ENCODE assay signal across 9 mouse cellular contexts in genomic region chr7:44246984-44247470, GRCm38 (mm10). TPM values are rescaled to one million over a fixed set of nuclear protein-coding genes. Genes with fewer than 3 reads are reported as not detected.
DNase-seq lines count a peak whose midpoint lies in the region; ATAC-seq and TF ChIP-seq lines count a peak whose summit lies in the region.
"Had no signal": no experiment of that assay in that cellular context is flagged by ENCODE, and none has a peak within 500 bp of the region (broad histone marks: within the 10 kb centered on the region; RNA-seq: fewer than 3 reads in every experiment).

No protein-coding gene starts in this region.

- peak overlapping the region; percentile 39; the same call in 1 of the 2 replicates for H3K27ac ChIP-seq in embryonic fibroblast, embryonic 13.5 days (ENCODE audit: insufficient read depth, low read length)
- H3K27ac ChIP-seq in hindbrain, embryonic 16.5 days (ENCODE audit: low read depth, low read length): peak overlapping the region; percentile 95
- peak overlapping the region; percentile 95 for H3K27ac ChIP-seq in lung, embryonic 14.5 days (ENCODE audit: low read depth)

- TF ChIP-seq CTCF in embryonic fibroblast, embryonic 13.5 days (IDR thresholded peaks at IDR 0.05; ENCODE audit: borderline replicate concordance, insufficient read depth, low read length): no peak
- TF ChIP-seq CTCF in lung, embryonic 14.5 days (IDR thresholded peaks at IDR 0.05; ENCODE audit: low read depth): no peak

- no peaks in the 10 kb centered on the region for H3K4me1 ChIP-seq in embryonic fibroblast, embryonic 13.5 days (ENCODE audit: control insufficient read depth, insufficient read depth, low read length)
- peaks cover 21% of the 10 kb centered on the region for H3K4me1 ChIP-seq in hindbrain, embryonic 16.5 days (ENCODE audit: control insufficient read depth, insufficient read depth, low read depth, low read length)
- peaks cover 6% of the 10 kb centered on the region; the same call in 1 of the 2 replicates for H3K4me1 ChIP-seq in lung, embryonic 14.5 days (ENCODE audit: insufficient read depth)

- H3K36me3 ChIP-seq in hindbrain, embryonic 16.5 days (ENCODE audit: control insufficient read depth, insufficient read depth, low read length): peaks cover 18% of the 10 kb centered on the region
- H3K36me3 ChIP-seq in lung, embryonic 14.5 days (ENCODE audit: insufficient read depth): peaks cover 34% of the 10 kb centered on the region

- peak; percentile 44 for ATAC-seq in activated CD4-positive, CD25-positive, alpha-beta regulatory T cell, adult 4 months
- peak; percentile 37 for ATAC-seq in hindbrain, embryonic 16.5 days
- peak; percentile 22 for ATAC-seq in lung, embryonic 14.5 days (ENCODE audit: insufficient read depth)

- under 1% methylated on average over 23 of the region's 23 CpGs for WGBS in hindbrain, embryonic 16.5 days
- WGBS in lung, embryonic 14.5 days: under 1% methylated on average over 23 of the region's 23 CpGs

- peak; percentile 35 for DNase-seq in right cerebral cortex, adult 18-20 months
- no peak for DNase-seq in right cerebral cortex, postnatal 4 days
- peak; percentile 74 for DNase-seq in lung, embryonic 14.5 days
- peak; percentile 85 for DNase-seq in retina, postnatal 1 day
- DNase-seq in gastrocnemius, postnatal 25 days: no peak

- peak overlapping the region; percentile 89 for H3K4me3 ChIP-seq in embryonic fibroblast, embryonic 13.5 days (ENCODE audit: insufficient read depth, low read length)
- H3K4me3 ChIP-seq in hindbrain, embryonic 16.5 days (ENCODE audit: low read length): peak overlapping the region; percentile 84
- H3K4me3 ChIP-seq in lung, embryonic 14.5 days (ENCODE audit: low read depth, low read length): peak overlapping the region; percentile 95

- no peaks in the 10 kb centered on the region for H3K27me3 ChIP-seq in hindbrain, embryonic 16.5 days (replicated peaks; ENCODE audit: control insufficient read depth, insufficient read depth, low read length)
- H3K27me3 ChIP-seq in lung, embryonic 14.5 days (ENCODE audit: insufficient read depth, low read length): no peaks in the 10 kb centered on the region

- peak overlapping the region; percentile 86 for H3K4me2 ChIP-seq in hindbrain, embryonic 16.5 days (ENCODE audit: low read length)
- H3K4me2 ChIP-seq in lung, embryonic 14.5 days: peak overlapping the region; percentile 71

- H3K9me3 ChIP-seq in hindbrain, embryonic 16.5 days (ENCODE audit: control insufficient read depth, low read length): no peaks in the 10 kb centered on the region
- no peaks in the 10 kb centered on the region for H3K9me3 ChIP-seq in lung, embryonic 14.5 days (ENCODE audit: low read depth, low read length)

- TF ChIP-seq POLR2A in embryonic fibroblast, embryonic 13.5 days (IDR thresholded peaks at IDR 0.05; ENCODE audit: low read depth, low read length): no peak

- H3K9ac ChIP-seq in hindbrain, embryonic 16.5 days (ENCODE audit: low read depth, low read length): peak overlapping the region; percentile 92
- peak overlapping the region; percentile 93 for H3K9ac ChIP-seq in lung, embryonic 14.5 days

RNA-seq across cellular contexts. Expression of gene 2410002F23Rik, which starts 0.5 kb away (rescaled TPM):
- 10 to 100 TPM; 74.0 to 88.7 TPM for polyA plus RNA-seq in activated CD4-positive, CD25-positive, alpha-beta regulatory T cell, adult 4 months (2017; shearing (Covaris generic))
- 71.4 and 78.0 TPM in 2 replicates for polyA plus RNA-seq in embryonic fibroblast, embryonic 13.5 days (2011; ENCODE audit: insufficient read length, low read depth, missing spikeins)
- polyA plus RNA-seq in hindbrain, embryonic 16.5 days (2015; fragmentation: Nextera tagmentation; extraction: Ambion mirVana): 216 and 218 TPM in 2 replicates
- 142 and 146 TPM in 2 replicates for polyA plus RNA-seq in lung, embryonic 14.5 days (2014; fragmentation: Nextera tagmentation; extraction: Ambion mirVana)
- total RNA-seq in gastrocnemius, postnatal 25 days (2021): 1 to 10 TPM; 6.1 to 8.0 TPM

RNA-seq across cellular contexts. Expression of gene 1700028J19Rik, which starts 0.5 kb away (rescaled TPM):
- polyA plus RNA-seq in activated CD4-positive, CD25-positive, alpha-beta regulatory T cell, adult 4 months (2017; shearing (Covaris generic)): 1 to 10 TPM; 1.0 to 1.7 TPM
- 0.75 and 1.1 TPM in 2 replicates for polyA plus RNA-seq in embryonic fibroblast, embryonic 13.5 days (2011; ENCODE audit: insufficient read length, low read depth, missing spikeins)
- 0.67 and 1.7 TPM in 2 replicates for polyA plus RNA-seq in hindbrain, embryonic 16.5 days (2015; fragmentation: Nextera tagmentation; extraction: Ambion mirVana)
- polyA plus RNA-seq in lung, embryonic 14.5 days (2014; fragmentation: Nextera tagmentation; extraction: Ambion mirVana): 0.96 and 1.5 TPM in 2 replicates
- total RNA-seq in gastrocnemius, postnatal 25 days (2021): under 1 TPM; 0.36 to 0.43 TPM

RNA-seq across cellular contexts. Expression of gene Acp4, which starts 10.2 kb away (rescaled TPM):
- polyA plus RNA-seq in activated CD4-positive, CD25-positive, alpha-beta regulatory T cell, adult 4 months (2017; shearing (Covaris generic)): not detected
- polyA plus RNA-seq in embryonic fibroblast, embryonic 13.5 days (2011; ENCODE audit: insufficient read length, low read depth, missing spikeins): not detected in 2 replicates
- 0.12 TPM in 1 of 2 replicates, not detected in the other for polyA plus RNA-seq in hindbrain, embryonic 16.5 days (2015; fragmentation: Nextera tagmentation; extraction: Ambion mirVana)
- 0.11 TPM in 1 of 2 replicates, not detected in the other for polyA plus RNA-seq in lung, embryonic 14.5 days (2014; fragmentation: Nextera tagmentation; extraction: Ambion mirVana)
- not detected for total RNA-seq in gastrocnemius, postnatal 25 days (2021)
- total RNA-seq: layer of hippocampus, postnatal 14 days had no signal

RNA-seq across cellular contexts. Expression of gene Gm36864, which starts 11.1 kb away (rescaled TPM):
- not detected for polyA plus RNA-seq in activated CD4-positive, CD25-positive, alpha-beta regulatory T cell, adult 4 months (2017; shearing (Covaris generic))
- polyA plus RNA-seq in embryonic fibroblast, embryonic 13.5 days (2011; ENCODE audit: insufficient read length, low read depth, missing spikeins): not detected in 2 replicates
- polyA plus RNA-seq in hindbrain, embryonic 16.5 days (2015; fragmentation: Nextera tagmentation; extraction: Ambion mirVana): 0.15 TPM in 1 of 2 replicates, not detected in the other
- polyA plus RNA-seq in lung, embryonic 14.5 days (2014; fragmentation: Nextera tagmentation; extraction: Ambion mirVana): not detected in 2 replicates
- not detected for total RNA-seq in gastrocnemius, postnatal 25 days (2021)
- total RNA-seq: layer of hippocampus, postnatal 14 days had no signal

RNA-seq across cellular contexts. Expression of gene Gm15517, which starts 14.2 kb away (rescaled TPM):
- not detected for polyA plus RNA-seq in activated CD4-positive, CD25-positive, alpha-beta regulatory T cell, adult 4 months (2017; shearing (Covaris generic))
- not detected in 2 replicates for polyA plus RNA-seq in embryonic fibroblast, embryonic 13.5 days (2011; ENCODE audit: insufficient read length, low read depth, missing spikeins)
- polyA plus RNA-seq in hindbrain, embryonic 16.5 days (2015; fragmentation: Nextera tagmentation; extraction: Ambion mirVana): not detected in 2 replicates
- polyA plus RNA-seq in lung, embryonic 14.5 days (2014; fragmentation: Nextera tagmentation; extraction: Ambion mirVana): not detected in 2 replicates
- total RNA-seq in gastrocnemius, postnatal 25 days (2021): not detected
- total RNA-seq: layer of hippocampus, postnatal 14 days had no signal

Comparison
In these comparisons a context has a peak if more than half of its experiments do, and no peak if none do; other contexts are left out.
1. DNase-seq: peak in right cerebral cortex, adult 18-20 months (single experiment), lung, embryonic 14.5 days (single experiment) and retina, postnatal 1 day (single experiment); none in right cerebral cortex, postnatal 4 days (single experiment) and gastrocnemius, postnatal 25 days (single experiment).
2. H3K27ac ChIP-seq: peak in every context shown above with its lines; median percentile 95 in hindbrain, embryonic 16.5 days; 95 in lung, embryonic 14.5 days; 39 in embryonic fibroblast, embryonic 13.5 days.
3. Peak in every context shown above with its lines, with median percentiles within 50 percentile points of each other: ATAC-seq and H3K4me3 ChIP-seq.